Mouse (Mus musculus) hindbrain, embryonic 16.5 days (tissue): ENCODE measurements around the gene Ndufaf4. TPM values are rescaled to one million over a fixed set of nuclear protein-coding genes. Genes with fewer than 3 reads are reported as not detected.
A peak's percentile ranks its signal among the peaks of the same experiment; 100 is the strongest.
"Not testable (repeated sequence)": the region's sequence is repeated elsewhere in the genome, so short reads cannot be mapped to it uniquely, and the experiment has no call there.

ENCODE experiments used
- ATAC-seq: fragments of 200-750 bp; cut with Nextera tagmentation; 2 replicates; pipeline ENCODE4 v1.8.0; 2017; ENCODE audit warnings: moderate TSS enrichment, moderate library complexity
- H3K27ac ChIP-seq: fragments of 300-500 bp; sonication (generic); 2 replicates; pipeline ENCODE4 v1.5.1; 2014; ENCODE audit warnings: low read depth, mild to moderate bottlenecking, control low read depth, low read length, moderate library complexity
- H3K27me3 ChIP-seq: fragments of 300-500 bp; sonication (generic); replicated peaks from 2 replicates; pipeline ENCODE4 v1.6.1; 2014; ENCODE audit warnings: low read length; ENCODE audit not compliant: control insufficient read depth, insufficient read depth
- H3K36me3 ChIP-seq: fragments of 300-500 bp; sonication (generic); 2 replicates; pipeline ENCODE4 v1.6.1; 2014; ENCODE audit warnings: mild to moderate bottlenecking, low read length, moderate library complexity, mixed read lengths; ENCODE audit not compliant: control insufficient read depth, insufficient read depth
- H3K4me1 ChIP-seq: fragments of 300-500 bp; sonication (generic); 2 replicates; pipeline ENCODE4 v1.6.1; 2014; ENCODE audit warnings: low read depth, low read length; ENCODE audit not compliant: control insufficient read depth, insufficient read depth
- H3K4me2 ChIP-seq: fragments of 300-500 bp; sonication (generic); 2 replicates; pipeline ENCODE4 v1.6.1; 2014; ENCODE audit warnings: mild to moderate bottlenecking, low read length, control low read depth, moderate library complexity
- H3K4me3 ChIP-seq: fragments of 300-500 bp; sonication (generic); 2 replicates; pipeline ENCODE4 v1.5.1; 2014; ENCODE audit warnings: mild to moderate bottlenecking, low read length, control low read depth, moderate library complexity
- H3K9ac ChIP-seq: fragments of 300-500 bp; sonication (generic); 2 replicates; pipeline ENCODE4 v1.6.1; 2014; ENCODE audit warnings: low read depth, mild to moderate bottlenecking, control low read depth, low read length, moderate library complexity
- H3K9me3 ChIP-seq: fragments of 300-500 bp; sonication (generic); 2 replicates; pipeline ENCODE4 v1.6.1; 2014; ENCODE audit warnings: mild to moderate bottlenecking, low read length, moderate library complexity; ENCODE audit not compliant: control insufficient read depth
- WGBS: fragments of 180-500 bp; shearing (Covaris S2); extraction: QIAGEN DNeasy Blood & Tissue Kit; methylation state at CpG from one replicate; pipeline ENCODE4 v1.1.7; 2014; 5-methylcytosine and 5-hydroxymethylcytosine counted together
- polyA plus RNA-seq: library from polyadenylated mRNA; unstranded; fragments of >200 nt; fragmentation: Nextera tagmentation; extraction: Ambion mirVana; gene quantifications from 2 replicates; pipeline ENCODE4 v1.2.1, GENCODE M21; 2015

The Ndufaf4 gene
- 60.0 and 65.2 TPM in 2 replicates for polyA plus RNA-seq

DNA sequence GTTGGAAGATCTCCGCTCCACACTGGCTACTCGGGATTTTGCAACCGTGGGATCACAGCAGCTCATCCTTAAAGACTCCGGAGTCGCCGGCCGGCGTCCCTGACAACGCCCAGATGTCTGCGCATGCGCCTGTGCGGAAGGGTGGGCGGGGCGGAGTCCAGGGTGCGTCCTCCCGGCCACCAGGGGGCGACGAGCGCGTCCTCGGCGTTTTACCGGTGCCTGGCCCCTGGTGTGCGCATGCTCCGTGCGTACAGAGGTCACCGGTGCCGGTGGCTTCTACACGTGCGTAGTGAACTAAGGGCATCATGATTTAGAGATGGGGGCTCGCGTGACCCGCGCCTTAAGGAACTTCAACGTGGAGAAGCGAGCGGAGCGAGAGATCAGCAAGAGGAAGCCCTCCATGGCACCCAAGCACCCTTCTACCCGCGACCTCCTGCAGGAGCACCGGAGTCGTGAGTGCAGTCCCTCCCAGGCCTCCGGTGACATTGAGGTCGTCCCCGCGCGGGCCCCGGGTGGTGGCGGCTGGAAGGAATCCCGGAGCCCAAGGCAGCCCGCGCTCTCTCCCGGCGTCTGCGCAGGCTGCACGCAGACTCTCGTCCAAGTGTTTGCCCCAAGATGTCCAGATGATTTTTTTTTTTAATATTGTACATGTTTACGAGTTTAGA, at the start of gene Ndufaf4:
Ndufaf4 (plus strand) TSS at position 233 of the 665 bp plus-strand sequence.
- WGBS: under 1% methylated on average over 58 of the region's 58 CpGs
- no peaks in the 10 kb centered on the region for H3K27me3 ChIP-seq
- H3K9ac ChIP-seq: peak within 1 kb of the TSS; percentile 85
- H3K9me3 ChIP-seq: no peaks in the 10 kb centered on the region
- H3K4me2 ChIP-seq: peak within 1 kb of the TSS; percentile 85
- H3K4me1 ChIP-seq: peaks cover 7% of the 10 kb centered on the region
- H3K36me3 ChIP-seq: peaks cover 16% of the 10 kb centered on the region
- H3K27ac ChIP-seq: peak within 1 kb of the TSS; percentile 74
- peak; percentile 99 for ATAC-seq
- peak within 1 kb of the TSS; percentile 82 for H3K4me3 ChIP-seq

DNA sequence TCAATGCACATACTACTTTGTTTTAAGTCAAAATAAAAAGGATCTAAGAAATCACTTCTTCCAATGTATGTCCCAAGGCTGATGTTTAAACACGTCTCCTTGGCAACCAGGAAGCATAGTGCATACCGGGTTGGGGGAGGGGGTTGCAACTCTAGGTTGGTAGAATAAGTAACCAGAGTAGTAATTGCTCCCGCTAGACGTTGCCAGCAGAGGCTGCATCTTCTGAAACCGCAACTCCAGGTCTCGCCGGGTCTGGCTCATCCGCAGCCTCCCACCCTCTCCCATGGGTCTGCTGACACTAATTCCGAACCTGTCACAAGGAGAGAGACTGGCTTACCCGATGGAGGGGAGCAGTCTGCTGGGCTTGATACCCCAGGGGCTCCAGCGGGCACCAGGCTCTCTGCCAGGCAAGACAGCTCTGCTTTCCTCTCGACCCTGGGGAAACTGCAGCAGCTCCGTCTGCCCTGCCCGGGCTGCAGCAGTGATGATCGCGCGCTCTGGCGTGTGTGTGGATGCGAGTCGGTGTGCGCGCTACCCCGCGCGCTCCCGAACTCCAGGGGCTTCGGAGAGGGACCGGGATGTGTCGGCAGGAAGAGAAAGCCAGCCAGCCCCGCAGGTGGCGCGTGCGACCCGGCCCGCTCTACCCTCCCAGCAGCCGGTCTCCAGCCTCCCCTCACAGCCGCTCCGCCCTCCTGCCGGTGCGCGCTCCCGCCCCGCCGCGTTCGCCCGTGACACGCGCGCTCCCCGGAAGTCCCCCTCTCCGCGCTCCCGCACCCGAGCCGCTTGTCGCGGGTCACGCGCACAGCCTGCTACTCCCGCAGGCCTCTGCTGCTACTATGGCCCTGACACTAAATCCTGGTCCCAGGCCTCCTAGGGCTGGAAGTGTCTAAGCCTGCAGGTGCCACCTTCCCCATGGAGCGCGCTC, 47.2 kb upstream of the Ndufaf4 start, which contains the start of gene Klhl32:
Klhl32 (minus strand) TSS at position 724 of the 925 bp plus-strand sequence.
- H3K4me3 ChIP-seq: peak within 1 kb of the TSS; percentile 90
- peak; percentile 95 for ATAC-seq
- peak within 1 kb of the TSS; percentile 93 for H3K27ac ChIP-seq
- H3K9me3 ChIP-seq: no peaks in the 10 kb centered on the region
- H3K27me3 ChIP-seq: no peaks in the 10 kb centered on the region
- under 1% methylated on average over 59 of the region's 63 CpGs for WGBS
- peaks cover 8% of the 10 kb centered on the region for H3K4me1 ChIP-seq
- peak within 1 kb of the TSS; percentile 87 for H3K9ac ChIP-seq
- no peaks in the 10 kb centered on the region for H3K36me3 ChIP-seq
- peak within 1 kb of the TSS; percentile 71 for H3K4me2 ChIP-seq

DNA sequence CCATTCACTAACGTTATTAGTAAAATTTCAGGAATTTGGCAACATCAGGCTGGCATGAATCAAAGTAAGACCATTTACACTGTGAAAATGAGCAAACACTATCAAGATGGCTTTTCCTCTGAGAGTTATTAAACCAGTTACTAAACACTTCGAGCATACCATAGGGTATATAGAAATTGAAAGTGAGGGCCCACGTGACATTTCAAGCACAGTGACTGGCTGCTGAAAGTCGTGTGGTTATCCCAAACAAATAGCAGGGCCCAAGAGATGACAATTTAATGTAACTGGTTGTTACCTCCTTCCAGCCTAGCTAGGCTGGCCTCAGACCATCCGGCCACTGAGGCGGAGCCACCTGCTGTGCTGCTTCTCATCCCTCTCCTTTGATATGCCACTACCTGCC, 32.2 kb upstream of the Ndufaf4 start:
- Histone ChIP-seq H3K36me3 (no peaks in the 10 kb centered on the region), H3K4me1 (no peaks in the 10 kb centered on the region), H3K9ac (no peak overlapping the region), H3K9me3 (no peaks in the 10 kb centered on the region), H3K4me2 (no peak overlapping the region), H3K27me3 (no peaks in the 10 kb centered on the region), H3K4me3 (no peak overlapping the region), H3K27ac (no peak overlapping the region)
- ATAC-seq: no peak
- WGBS: 46% methylated on average over 6 of the region's 6 CpGs

- H3K4me1 ChIP-seq: no peaks in the 10 kb centered on the region
- H3K27me3 ChIP-seq: no peaks in the 10 kb centered on the region
- 77% methylated on average over 4 of the region's 4 CpGs for WGBS
- no peaks in the 10 kb centered on the region for H3K36me3 ChIP-seq
- no peak for ATAC-seq
- no peak overlapping the region for H3K4me3 ChIP-seq
- no peak overlapping the region for H3K27ac ChIP-seq
- H3K9ac ChIP-seq: no peak overlapping the region
- no peak overlapping the region for H3K4me2 ChIP-seq
- H3K9me3 ChIP-seq: no peaks in the 10 kb centered on the region
These were observed 28.7 kb upstream of the Ndufaf4 start for GRCm38 (mm10) chr4:24869230-24869629.

GRCm38 (mm10) chr4:24889386-24889785, 8.5 kb upstream of the Ndufaf4 start:
- H3K4me3 ChIP-seq, H3K27ac ChIP-seq, ATAC-seq, H3K4me1 ChIP-seq, H3K27me3 ChIP-seq, H3K9me3 ChIP-seq, H3K4me2 ChIP-seq, H3K9ac ChIP-seq, H3K36me3 ChIP-seq: not testable (repeated sequence)
- 32% methylated on average over 2 of the region's 2 CpGs for WGBS

DNA sequence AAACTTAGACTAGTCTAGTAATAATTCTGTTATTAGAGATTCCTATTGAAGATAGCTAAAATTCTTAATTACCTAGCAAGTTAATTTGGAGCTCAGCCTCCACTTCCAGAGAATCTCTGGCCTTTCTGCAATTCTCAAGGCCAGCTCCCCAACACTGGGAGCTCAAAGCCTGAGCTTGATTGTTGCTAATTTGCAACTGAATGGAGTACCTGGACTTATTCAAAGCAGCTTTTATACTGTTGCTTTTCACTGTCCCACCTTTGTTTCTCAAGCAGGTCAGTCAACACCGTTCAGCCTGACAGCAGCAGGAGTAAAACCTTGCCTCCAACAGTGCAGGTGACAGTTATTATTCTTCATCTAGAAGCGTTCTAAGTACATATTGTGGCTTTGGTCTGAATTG, 5.6 kb upstream of the Ndufaf4 start:
- not testable (repeated sequence) for H3K27me3 ChIP-seq, H3K4me3 ChIP-seq, H3K9me3 ChIP-seq, H3K4me1 ChIP-seq, H3K4me2 ChIP-seq, H3K36me3 ChIP-seq, H3K9ac ChIP-seq, H3K27ac ChIP-seq, ATAC-seq
- 73% methylated on average over 2 of the region's 2 CpGs for WGBS

DNA sequence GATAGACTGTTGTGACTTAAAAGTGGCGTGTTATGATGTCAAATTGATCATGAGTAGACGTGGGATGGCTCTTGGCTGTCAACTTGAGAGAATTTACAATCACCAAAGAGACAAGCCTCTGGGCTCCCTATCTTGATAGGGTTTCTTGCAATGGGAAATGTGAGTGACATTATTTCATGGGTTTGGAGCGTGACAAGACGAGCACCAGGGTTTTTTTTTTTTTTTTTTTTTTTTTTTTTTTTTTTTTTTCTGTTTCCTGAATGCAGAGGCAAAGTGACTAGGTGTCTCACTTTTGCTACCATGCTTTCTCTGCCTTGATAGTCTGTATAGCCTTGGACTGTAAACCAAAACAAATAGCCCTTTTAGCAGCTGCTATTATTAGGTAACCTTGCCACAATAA, 3.3 kb upstream of the Ndufaf4 start:
- Histone ChIP-seq H3K4me3 (no peak overlapping the region), H3K36me3 (no peaks in the 10 kb centered on the region), H3K4me1 (peaks cover 7% of the 10 kb centered on the region), H3K27me3 (no peaks in the 10 kb centered on the region), H3K9ac (no peak overlapping the region), H3K27ac (no peak overlapping the region), H3K9me3 (peaks cover 3% of the 10 kb centered on the region), H3K4me2 (no peak overlapping the region)
- ATAC-seq: no peak
- 79% methylated on average over 4 of the region's 4 CpGs for WGBS

DNA sequence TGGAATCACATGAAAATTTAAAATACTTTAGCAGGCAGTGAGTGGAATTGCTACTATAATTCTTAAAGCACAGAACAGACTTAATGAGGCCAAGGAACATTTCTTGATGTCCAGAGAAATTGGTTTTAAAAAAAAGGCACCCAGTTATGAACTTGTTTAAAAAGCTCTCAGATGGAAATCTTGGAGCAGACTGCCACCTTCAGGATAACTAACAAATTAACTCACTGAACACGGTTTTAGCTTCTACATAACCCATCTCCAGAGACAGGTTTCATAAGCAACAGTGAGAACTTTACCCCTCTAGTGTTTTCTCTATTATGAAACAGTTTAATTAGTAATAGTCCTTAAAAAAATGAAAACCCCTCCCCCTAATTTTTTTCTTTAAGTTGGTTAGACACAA, 1.1 kb upstream of the Ndufaf4 start:
- peak overlapping the region; percentile 85; the same call in 1 of the 2 replicates for H3K4me2 ChIP-seq
- H3K36me3 ChIP-seq: peaks cover 9% of the 10 kb centered on the region
- ATAC-seq: no peak
- H3K9ac ChIP-seq: no peak overlapping the region
- no peak overlapping the region; the same call in 1 of the 2 replicates for H3K4me3 ChIP-seq
- H3K9me3 ChIP-seq: no peaks in the 10 kb centered on the region; the same call in 1 of the 2 replicates
- no peaks in the 10 kb centered on the region for H3K27me3 ChIP-seq
- WGBS: 0% methylated on average over 1 of the region's 1 CpGs
- H3K27ac ChIP-seq: no peak overlapping the region
- H3K4me1 ChIP-seq: peaks cover 7% of the 10 kb centered on the region

- Histone ChIP-seq H3K9me3 (no peaks in the 10 kb centered on the region; the same call in 1 of the 2 replicates), H3K9ac (peak overlapping the region; percentile 62), H3K4me3 (peak overlapping the region; percentile 82), H3K4me1 (peaks cover 7% of the 10 kb centered on the region), H3K27ac (peak overlapping the region; percentile 55), H3K4me2 (peak overlapping the region; percentile 85), H3K36me3 (peaks cover 13% of the 10 kb centered on the region), H3K27me3 (no peaks in the 10 kb centered on the region)
- 16% methylated on average over 7 of the region's 7 CpGs for WGBS
- peak; percentile 50 for ATAC-seq
These were observed 532 bp upstream of the Ndufaf4 start for GRCm38 (mm10) chr4:24897351-24897750.
